Mouse (Mus musculus): ENCODE measurements around the gene Mustn1.

DNA sequence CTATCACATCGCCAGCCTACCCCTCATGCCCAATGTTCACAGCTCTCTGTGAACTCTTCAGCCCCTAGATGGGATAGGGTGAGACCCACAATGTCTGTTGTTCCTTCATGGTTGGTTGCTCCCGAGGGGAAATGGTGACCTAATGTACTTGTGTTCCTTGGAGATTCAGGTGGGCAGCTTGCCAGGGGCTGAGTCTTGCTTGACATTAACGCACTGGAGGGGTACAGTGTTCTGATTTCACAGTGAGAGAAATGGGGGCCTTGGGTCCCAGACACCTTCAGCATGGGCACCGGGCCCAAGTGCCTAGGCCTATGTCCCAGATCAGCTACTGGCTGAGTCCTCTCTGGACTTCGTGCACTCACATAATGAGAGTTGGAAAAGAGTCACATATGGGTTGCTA, 34.4 kb downstream of the Mustn1 start:
- TF ChIP-seq CTCF (conservative IDR thresholded peaks at IDR 0.05; ENCODE audit: low read length) = no peak
- TF ChIP-seq POU5F1 (IDR thresholded peaks at IDR 0.05; ENCODE audit: borderline replicate concordance, low read length) = no peak
